Mouse (Mus musculus): ENCODE results near the gene Clip1. TPM values are rescaled to one million over a fixed set of nuclear protein-coding genes. Genes with fewer than 3 reads are reported as not detected.

The Clip1 gene
- polyA plus RNA-seq, 1 experiment: 24.4 TPM

- Histone ChIP-seq H3K4me3 (ENCODE audit: insufficient read depth, low read depth, low read length) (no peak overlapping the region), H3K4me1 (ENCODE audit: control insufficient read depth, insufficient read depth, low read length) (peaks cover 8% of the 10 kb centered on the region; the same call in 1 of the 2 replicates), H3K27ac (ENCODE audit: insufficient read depth, low read depth, low read length) (peak overlapping the region; percentile 96), H3K36me3 (ENCODE audit: control insufficient read depth, insufficient read depth, low read length) (no peaks in the 10 kb centered on the region), H3K27me3 (replicated peaks; ENCODE audit: control insufficient read depth, insufficient read depth, low read length) (no peaks in the 10 kb centered on the region)
- TF ChIP-seq CTCF (conservative IDR thresholded peaks at IDR 0.05; ENCODE audit: insufficient read depth, insufficient read length, low read depth, low read length): no peak
- DNase-seq: no peak
- WGBS: 64% methylated on average over 3 of the region's 3 CpGs
Measured at GRCm38 (mm10) chr5:123661602-123662001, 22.8 kb downstream of the Clip1 start.

GRCm38 (mm10) chr5:123657651-123658050 lies 26.8 kb downstream of the Clip1 start:
- 31% methylated on average over 7 of the region's 7 CpGs for WGBS

GRCm38 (mm10) chr5:123654937-123655336 lies 29.5 kb downstream of the Clip1 start:
- H3K4me1 ChIP-seq (ENCODE audit: control insufficient read depth, insufficient read depth, low read length): no peaks in the 10 kb centered on the region
- no peak for DNase-seq
- H3K4me3 ChIP-seq (ENCODE audit: insufficient read depth, low read depth, low read length): no peak overlapping the region
- TF ChIP-seq POLR2A (IDR thresholded peaks at IDR 0.05; ENCODE audit: low read depth, low read length) (no peak), CTCF (conservative IDR thresholded peaks at IDR 0.05; ENCODE audit: insufficient read depth, insufficient read length, low read depth, low read length) (no peak)
- no peak overlapping the region for H3K27ac ChIP-seq (ENCODE audit: insufficient read depth, low read depth, low read length)
- no peaks in the 10 kb centered on the region for H3K27me3 ChIP-seq (replicated peaks; ENCODE audit: control insufficient read depth, insufficient read depth, low read length)
- 73% methylated on average over 5 of the region's 5 CpGs for WGBS
- no peaks in the 10 kb centered on the region for H3K36me3 ChIP-seq (ENCODE audit: control insufficient read depth, insufficient read depth, low read length)

More at GRCm38 (mm10) chr5:123657651-123658050, 26.8 kb downstream of the Clip1 start:
- no peak for DNase-seq
- no peaks in the 10 kb centered on the region for H3K27me3 ChIP-seq (replicated peaks; ENCODE audit: control insufficient read depth, insufficient read depth, low read length)
- no peaks in the 10 kb centered on the region for H3K36me3 ChIP-seq (ENCODE audit: control insufficient read depth, insufficient read depth, low read length)
- no peak for TF ChIP-seq CTCF (conservative IDR thresholded peaks at IDR 0.05; ENCODE audit: insufficient read depth, insufficient read length, low read depth, low read length)
- no peak for TF ChIP-seq POLR2A (IDR thresholded peaks at IDR 0.05; ENCODE audit: low read depth, low read length)
- H3K4me1 ChIP-seq (ENCODE audit: control insufficient read depth, insufficient read depth, low read length): peaks cover 7% of the 10 kb centered on the region; the same call in 1 of the 2 replicates
- H3K4me3 ChIP-seq (ENCODE audit: insufficient read depth, low read depth, low read length): no peak overlapping the region
- H3K27ac ChIP-seq (ENCODE audit: insufficient read depth, low read depth, low read length): no peak overlapping the region

GRCm38 (mm10) chr5:123653287-123653801 lies 31.1 kb downstream of the Clip1 start:
- TF ChIP-seq POLR2A (IDR thresholded peaks at IDR 0.05; ENCODE audit: low read depth, low read length) (no peak), CTCF (conservative IDR thresholded peaks at IDR 0.05; ENCODE audit: insufficient read depth, insufficient read length, low read depth, low read length) (no peak)
- Histone ChIP-seq H3K36me3 (ENCODE audit: control insufficient read depth, insufficient read depth, low read length) (no peaks in the 10 kb centered on the region), H3K4me1 (ENCODE audit: control insufficient read depth, insufficient read depth, low read length) (no peaks in the 10 kb centered on the region), H3K27me3 (replicated peaks; ENCODE audit: control insufficient read depth, insufficient read depth, low read length) (no peaks in the 10 kb centered on the region), H3K27ac (ENCODE audit: insufficient read depth, low read depth, low read length) (no peak overlapping the region), H3K4me3 (ENCODE audit: insufficient read depth, low read depth, low read length) (no peak overlapping the region)
- DNase-seq: no peak
- WGBS: 78% methylated on average over 11 of the region's 11 CpGs

GRCm38 (mm10) chr5:123650825-123651224 lies 33.6 kb downstream of the Clip1 start:
- Histone ChIP-seq H3K4me1 (ENCODE audit: control insufficient read depth, insufficient read depth, low read length) (no peaks in the 10 kb centered on the region), H3K27ac (ENCODE audit: insufficient read depth, low read depth, low read length) (no peak overlapping the region), H3K36me3 (ENCODE audit: control insufficient read depth, insufficient read depth, low read length) (no peaks in the 10 kb centered on the region), H3K4me3 (ENCODE audit: insufficient read depth, low read depth, low read length) (no peak overlapping the region), H3K27me3 (replicated peaks; ENCODE audit: control insufficient read depth, insufficient read depth, low read length) (no peaks in the 10 kb centered on the region)
- TF ChIP-seq CTCF (conservative IDR thresholded peaks at IDR 0.05; ENCODE audit: insufficient read depth, insufficient read length, low read depth, low read length) (no peak), POLR2A (IDR thresholded peaks at IDR 0.05; ENCODE audit: low read depth, low read length) (no peak)
- 56% methylated on average over 2 of the region's 2 CpGs for WGBS
- no peak for DNase-seq

- H3K27me3 ChIP-seq (replicated peaks; ENCODE audit: control insufficient read depth, insufficient read depth, low read length): no peaks in the 10 kb centered on the region
- H3K4me3 ChIP-seq (ENCODE audit: insufficient read depth, low read depth, low read length): no peak overlapping the region
- WGBS: 94% methylated on average over 17 of the region's 17 CpGs
- TF ChIP-seq CTCF (conservative IDR thresholded peaks at IDR 0.05; ENCODE audit: insufficient read depth, insufficient read length, low read depth, low read length): no peak
- DNase-seq: no peak
- no peak overlapping the region for H3K27ac ChIP-seq (ENCODE audit: insufficient read depth, low read depth, low read length)
- no peaks in the 10 kb centered on the region for H3K4me1 ChIP-seq (ENCODE audit: control insufficient read depth, insufficient read depth, low read length)
- H3K36me3 ChIP-seq (ENCODE audit: control insufficient read depth, insufficient read depth, low read length): no peaks in the 10 kb centered on the region
Measured at GRCm38 (mm10) chr5:123642401-123642800, 42.0 kb downstream of the Clip1 start.

GRCm38 (mm10) chr5:123641259-123641900 lies 43.0 kb downstream of the Clip1 start:
- WGBS: 74% methylated on average over 7 of the region's 7 CpGs
- peak; percentile 27 for DNase-seq
- H3K4me3 ChIP-seq (ENCODE audit: insufficient read depth, low read depth, low read length): no peak overlapping the region
- no peaks in the 10 kb centered on the region for H3K27me3 ChIP-seq (replicated peaks; ENCODE audit: control insufficient read depth, insufficient read depth, low read length)
- no peak for TF ChIP-seq CTCF (conservative IDR thresholded peaks at IDR 0.05; ENCODE audit: insufficient read depth, insufficient read length, low read depth, low read length)
- TF ChIP-seq POLR2A (IDR thresholded peaks at IDR 0.05; ENCODE audit: low read depth, low read length): no peak
- H3K27ac ChIP-seq (ENCODE audit: insufficient read depth, low read depth, low read length): no peak overlapping the region
- no peaks in the 10 kb centered on the region for H3K4me1 ChIP-seq (ENCODE audit: control insufficient read depth, insufficient read depth, low read length)
- H3K36me3 ChIP-seq (ENCODE audit: control insufficient read depth, insufficient read depth, low read length): no peaks in the 10 kb centered on the region

All from kidney, adult 2 months (tissue).